Mouse (Mus musculus) lung, postnatal 25 days (tissue): ENCODE results near the gene Tbrg4.
"Not testable (repeated sequence)": the region's sequence is repeated elsewhere in the genome, so short reads cannot be mapped to it uniquely, and the experiment has no call there.

Experiments
- DNase-seq: peaks from one replicate; pipeline ENCODE4 v3.0.0; 2022; ENCODE audit warnings: low spot score

The Tbrg4 gene

GRCm38 (mm10) chr11:6625478-6626387, at the start of gene Tbrg4:
Gene Tbrg4 (minus strand): TSS chr11:6626067.
- peak; percentile 93 for DNase-seq

- DNase-seq, result peak; percentile 46
Measured at GRCm38 (mm10) chr11:6675402-6675801, 49.5 kb upstream of the Tbrg4 start.

GRCm38 (mm10) chr11:6674701-6675100, 48.8 kb upstream of the Tbrg4 start:
- DNase-seq, result no peak

- DNase-seq, result no peak
Measured at GRCm38 (mm10) chr11:6670826-6671225, 45.0 kb upstream of the Tbrg4 start.

- no peak for DNase-seq
Measured at GRCm38 (mm10) chr11:6670044-6670443, 44.2 kb upstream of the Tbrg4 start.

- DNase-seq, result no peak
Measured at GRCm38 (mm10) chr11:6669041-6669440, 43.2 kb upstream of the Tbrg4 start.

GRCm38 (mm10) chr11:6666634-6667033, 40.8 kb upstream of the Tbrg4 start:
- no peak for DNase-seq

GRCm38 (mm10) chr11:6661206-6661605, 35.3 kb upstream of the Tbrg4 start:
- DNase-seq, result no peak

- DNase-seq, result no peak
Measured at GRCm38 (mm10) chr11:6658271-6658670, 32.4 kb upstream of the Tbrg4 start, which contains the start of gene Ramp3. Gene Ramp3 (plus strand): TSS chr11:6658521.

GRCm38 (mm10) chr11:6654903-6655302, 29.0 kb upstream of the Tbrg4 start:
- DNase-seq, result peak; percentile 79

GRCm38 (mm10) chr11:6652978-6653377, 27.1 kb upstream of the Tbrg4 start:
- DNase-seq, result not testable (repeated sequence)

GRCm38 (mm10) chr11:6650519-6650918, 24.7 kb upstream of the Tbrg4 start:
- DNase-seq, result no peak

GRCm38 (mm10) chr11:6647831-6648724, 22.2 kb upstream of the Tbrg4 start:
- DNase-seq, result no peak

GRCm38 (mm10) chr11:6644566-6644965, 18.7 kb upstream of the Tbrg4 start:
- DNase-seq, result no peak

GRCm38 (mm10) chr11:6639072-6639471, 13.2 kb upstream of the Tbrg4 start:
- DNase-seq, result peak; percentile 31

GRCm38 (mm10) chr11:6638537-6638936, 12.7 kb upstream of the Tbrg4 start, which contains the start of gene Wap:
Gene Wap (minus strand): TSS chr11:6638637.
- no peak for DNase-seq

- no peak for DNase-seq
Measured at GRCm38 (mm10) chr11:6636150-6636549, 10.3 kb upstream of the Tbrg4 start.

- DNase-seq, result peak; percentile 20
Measured at GRCm38 (mm10) chr11:6629655-6630054, 3.8 kb upstream of the Tbrg4 start.

GRCm38 (mm10) chr11:6628568-6628967, 2.7 kb upstream of the Tbrg4 start:
- peak; percentile 39 for DNase-seq

GRCm38 (mm10) chr11:6627731-6628130, 1.9 kb upstream of the Tbrg4 start:
- DNase-seq, result peak; percentile 30

- DNase-seq, result no peak
Measured at GRCm38 (mm10) chr11:6626388-6626772, 513 bp upstream of the Tbrg4 start.

- DNase-seq, result no peak
Measured at GRCm38 (mm10) chr11:6624619-6625382, 1.1 kb downstream of the Tbrg4 start.
